Mouse (Mus musculus): ENCODE data around the gene Cfap20. TPM values are rescaled to one million over a fixed set of nuclear protein-coding genes. Genes with fewer than 3 reads are reported as not detected.

The Cfap20 gene
- polyA plus RNA-seq (2014; fragmentation: Illumina TruSeq; extraction: RNeasy Lipid Tissue Mini Kit (QIAGEN cat#74804); ENCODE audit: low read depth, low replicate concordance): 141 TPM

GRCm38 (mm10) chr8:95434686-95435439 is at the start of gene Cfap20:
Gene Cfap20 (minus strand): TSS chr8:95434869.

Other genes starting within 250 kb of the Cfap20 start
- 0.98 TPM for gene Kifc3, start 232.1 kb downstream of the Cfap20 start, polyA plus RNA-seq (2014; fragmentation: Illumina TruSeq; extraction: RNeasy Lipid Tissue Mini Kit (QIAGEN cat#74804); ENCODE audit: low read depth, low replicate concordance)
- gene Cngb1, start 128.3 kb downstream of the Cfap20 start, polyA plus RNA-seq (2014; fragmentation: Illumina TruSeq; extraction: RNeasy Lipid Tissue Mini Kit (QIAGEN cat#74804); ENCODE audit: low read depth, low replicate concordance): 0.81 TPM
- gene Tepp, start 124.3 kb downstream of the Cfap20 start, polyA plus RNA-seq (2014; fragmentation: Illumina TruSeq; extraction: RNeasy Lipid Tissue Mini Kit (QIAGEN cat#74804); ENCODE audit: low read depth, low replicate concordance): 6.2 TPM
- gene Zfp319, start 102.9 kb downstream of the Cfap20 start, polyA plus RNA-seq (2014; fragmentation: Illumina TruSeq; extraction: RNeasy Lipid Tissue Mini Kit (QIAGEN cat#74804); ENCODE audit: low read depth, low replicate concordance): 0.71 TPM
- 3.2 TPM for gene Usb1, start 102.6 kb downstream of the Cfap20 start, polyA plus RNA-seq (2014; fragmentation: Illumina TruSeq; extraction: RNeasy Lipid Tissue Mini Kit (QIAGEN cat#74804); ENCODE audit: low read depth, low replicate concordance)
- gene Mmp15, start 82.6 kb downstream of the Cfap20 start, polyA plus RNA-seq (2014; fragmentation: Illumina TruSeq; extraction: RNeasy Lipid Tissue Mini Kit (QIAGEN cat#74804); ENCODE audit: low read depth, low replicate concordance): not detected
- gene Csnk2a2, start 55.2 kb upstream of the Cfap20 start, polyA plus RNA-seq (2014; fragmentation: Illumina TruSeq; extraction: RNeasy Lipid Tissue Mini Kit (QIAGEN cat#74804); ENCODE audit: low read depth, low replicate concordance): 631 TPM
- gene Ccdc113, start 99.2 kb upstream of the Cfap20 start, polyA plus RNA-seq (2014; fragmentation: Illumina TruSeq; extraction: RNeasy Lipid Tissue Mini Kit (QIAGEN cat#74804); ENCODE audit: low read depth, low replicate concordance): 195 TPM
- gene Prss54, start 141.5 kb upstream of the Cfap20 start, polyA plus RNA-seq (2014; fragmentation: Illumina TruSeq; extraction: RNeasy Lipid Tissue Mini Kit (QIAGEN cat#74804); ENCODE audit: low read depth, low replicate concordance): 200 TPM
- 5.9 TPM for gene Gins3, start 198.6 kb upstream of the Cfap20 start, polyA plus RNA-seq (2014; fragmentation: Illumina TruSeq; extraction: RNeasy Lipid Tissue Mini Kit (QIAGEN cat#74804); ENCODE audit: low read depth, low replicate concordance)
- 5.0 TPM for gene Ndrg4, start 242.1 kb upstream of the Cfap20 start, polyA plus RNA-seq (2014; fragmentation: Illumina TruSeq; extraction: RNeasy Lipid Tissue Mini Kit (QIAGEN cat#74804); ENCODE audit: low read depth, low replicate concordance)

All from testis, adult 10 weeks (tissue).